Mouse (Mus musculus): ENCODE results near the gene 1700015G11Rik.

1700015G11Rik gene

GRCm38 (mm10) chr7:51967581-51967980, 47.9 kb downstream of the 1700015G11Rik start:
- DNase-seq (ENCODE audit: low spot score) = no peak

GRCm38 (mm10) chr7:51964681-51965080, 50.8 kb downstream of the 1700015G11Rik start:
- DNase-seq (ENCODE audit: low spot score) = no peak

GRCm38 (mm10) chr7:51962219-51962952, 53.1 kb downstream of the 1700015G11Rik start:
- DNase-seq (ENCODE audit: low spot score) = no peak
